Mouse (Mus musculus) T-helper 17 cell (primary cell): ENCODE measurements around the gene Mysm1.

Source experiments
- in situ Hi-C, 2 experiments: fragments of 300-600 bp; cut with MboI, MseI; formaldehyde crosslinking; loops; 1 replicate in 1 of 2; 2 replicates in 1 of 2; pipeline ENCODE4 v1.15.1; 2025; ENCODE audit warnings: high pct_unique_total_duplicates in 2 of 2

Gene Mysm1

GRCm38 (mm10) chr4:94952773-94953172 lies 26.1 kb downstream of the Mysm1 start:
- in situ Hi-C loops = loop anchor here in 1 of 2 experiments (10.0 kb wide), 1 partner anchor 368 kb away; no protein-coding TSS in a partner anchor

- in situ Hi-C loops = no loop called here
Observed at GRCm38 (mm10) chr4:94941221-94941855, 37.6 kb downstream of the Mysm1 start.

GRCm38 (mm10) chr4:94928743-94929142 lies 50.2 kb downstream of the Mysm1 start, which contains the start of gene Eqtn:
Gene Eqtn (minus strand): TSS chr4:94928843.
- in situ Hi-C loops = no loop called here

GRCm38 (mm10) chr4:94901780-94902179 lies 77.1 kb downstream of the Mysm1 start:
- in situ Hi-C loops = loop anchor here in 1 of 2 experiments (25.0 kb wide), 1 partner anchor 239 kb away; the partner anchor contains the start of gene Lrrc19

- in situ Hi-C loops = loop anchor here in 1 of 2 experiments (25.0 kb wide), 1 partner anchor 238 kb away; the partner anchor contains the start of gene Lrrc19
Observed at GRCm38 (mm10) chr4:94900744-94901143, 78.2 kb downstream of the Mysm1 start.
